Mouse (Mus musculus): Measurements from ENCODE around the gene Hoxc11. TPM values are rescaled to one million over a fixed set of nuclear protein-coding genes. Genes with fewer than 3 reads are reported as not detected.

Hoxc11 gene
- polyA plus RNA-seq, 1 experiment from 2014 or later = not detected

GRCm38 (mm10) chr15:102988078-102988477 is 33.9 kb downstream of the Hoxc11 start:
- Histone ChIP-seq H3K9ac (no peak overlapping the region), H3K4me1 (replicated peaks) (no peaks in the 10 kb centered on the region), H3K36me3 (no peaks in the 10 kb centered on the region), H3K9me3 (replicated peaks) (no peaks in the 10 kb centered on the region), H3K4me2 (no peak overlapping the region), H3K27me3 (peaks cover 99% of the 10 kb centered on the region), H3K4me3 (replicated peaks) (no peak overlapping the region), H3K27ac (no peak overlapping the region)
- ATAC-seq (ENCODE audit: low read depth) = no peak
- WGBS (ENCODE audit: insufficient replicate concordance) = 21% methylated on average over 5 of the region's 5 CpGs
- DNase-seq = no peak

- WGBS (ENCODE audit: insufficient replicate concordance) = 3% methylated on average over 69 of the region's 69 CpGs
- DNase-seq = no peak
- ATAC-seq (ENCODE audit: low read depth) = no peak
- H3K27me3 ChIP-seq = peaks cover 98% of the 10 kb centered on the region
- H3K36me3 ChIP-seq = no peaks in the 10 kb centered on the region
- H3K4me3 ChIP-seq (replicated peaks) = no peak within 1 kb of the TSS
- no peaks in the 10 kb centered on the region for H3K4me1 ChIP-seq (replicated peaks)
- no peak within 1 kb of the TSS for H3K9ac ChIP-seq
- no peak within 1 kb of the TSS for H3K4me2 ChIP-seq
- H3K27ac ChIP-seq = no peak within 1 kb of the TSS
- H3K9me3 ChIP-seq (replicated peaks) = no peaks in the 10 kb centered on the region
Measured at GRCm38 (mm10) chr15:102990461-102991397, 36.5 kb downstream of the Hoxc11 start, which contains the start of gene Hoxc8. Hoxc8 (plus strand) TSS chr15:102990607.

GRCm38 (mm10) chr15:102991782-102992181 is 37.6 kb downstream of the Hoxc11 start:
- Histone ChIP-seq H3K4me1 (replicated peaks) (no peaks in the 10 kb centered on the region), H3K27ac (no peak overlapping the region), H3K4me3 (replicated peaks) (no peak overlapping the region), H3K4me2 (no peak overlapping the region), H3K9me3 (replicated peaks) (no peaks in the 10 kb centered on the region), H3K9ac (no peak overlapping the region), H3K27me3 (peaks cover 98% of the 10 kb centered on the region), H3K36me3 (no peaks in the 10 kb centered on the region)
- 2% methylated on average over 7 of the region's 7 CpGs for WGBS (ENCODE audit: insufficient replicate concordance)
- DNase-seq = no peak
- ATAC-seq (ENCODE audit: low read depth) = no peak

- ATAC-seq (ENCODE audit: low read depth) (no peak), DNase-seq (no peak)
- no peak overlapping the region for H3K9ac ChIP-seq
- WGBS (ENCODE audit: insufficient replicate concordance) = 2% methylated on average over 11 of the region's 11 CpGs
- peaks cover 98% of the 10 kb centered on the region for H3K27me3 ChIP-seq
- H3K4me2 ChIP-seq = no peak overlapping the region
- H3K27ac ChIP-seq = no peak overlapping the region
- no peak overlapping the region for H3K4me3 ChIP-seq (replicated peaks)
- H3K9me3 ChIP-seq (replicated peaks) = no peaks in the 10 kb centered on the region
- H3K36me3 ChIP-seq = no peaks in the 10 kb centered on the region
- H3K4me1 ChIP-seq (replicated peaks) = no peaks in the 10 kb centered on the region
Measured at GRCm38 (mm10) chr15:102992206-102992605, 38.0 kb downstream of the Hoxc11 start.

GRCm38 (mm10) chr15:102992863-102993262 is 38.6 kb downstream of the Hoxc11 start:
- H3K27me3 ChIP-seq = peaks cover 98% of the 10 kb centered on the region
- no peaks in the 10 kb centered on the region for H3K9me3 ChIP-seq (replicated peaks)
- H3K9ac ChIP-seq = no peak overlapping the region
- no peak for DNase-seq
- H3K36me3 ChIP-seq = no peaks in the 10 kb centered on the region
- H3K27ac ChIP-seq = no peak overlapping the region
- no peak for ATAC-seq (ENCODE audit: low read depth)
- H3K4me2 ChIP-seq = no peak overlapping the region
- no peaks in the 10 kb centered on the region for H3K4me1 ChIP-seq (replicated peaks)
- 0% methylated on average over 3 of the region's 3 CpGs for WGBS (ENCODE audit: insufficient replicate concordance)
- H3K4me3 ChIP-seq (replicated peaks) = no peak overlapping the region

GRCm38 (mm10) chr15:102996548-102996947 is 42.3 kb downstream of the Hoxc11 start:
- H3K4me1 ChIP-seq (replicated peaks) = peaks cover 9% of the 10 kb centered on the region
- WGBS (ENCODE audit: insufficient replicate concordance) = 4% methylated on average over 9 of the region's 9 CpGs

GRCm38 (mm10) chr15:102997431-102997830 is 43.2 kb downstream of the Hoxc11 start:
- Histone ChIP-seq H3K9me3 (replicated peaks) (no peaks in the 10 kb centered on the region), H3K9ac (no peak overlapping the region), H3K4me3 (replicated peaks) (no peak overlapping the region), H3K27ac (no peak overlapping the region), H3K36me3 (no peaks in the 10 kb centered on the region), H3K4me1 (replicated peaks) (peaks cover 9% of the 10 kb centered on the region), H3K4me2 (no peak overlapping the region), H3K27me3 (peaks cover 99% of the 10 kb centered on the region)
- 1% methylated on average over 3 of the region's 3 CpGs for WGBS (ENCODE audit: insufficient replicate concordance)
- ATAC-seq (ENCODE audit: low read depth) = no peak
- DNase-seq = no peak

More at GRCm38 (mm10) chr15:102996548-102996947, 42.3 kb downstream of the Hoxc11 start:
- ATAC-seq (ENCODE audit: low read depth) (no peak), DNase-seq (no peak)
- no peak overlapping the region for H3K4me2 ChIP-seq
- no peaks in the 10 kb centered on the region for H3K36me3 ChIP-seq
- H3K9ac ChIP-seq = no peak overlapping the region
- H3K27me3 ChIP-seq = peaks cover 99% of the 10 kb centered on the region
- no peak overlapping the region for H3K4me3 ChIP-seq (replicated peaks)
- no peaks in the 10 kb centered on the region for H3K9me3 ChIP-seq (replicated peaks)
- H3K27ac ChIP-seq = no peak overlapping the region

GRCm38 (mm10) chr15:102997939-102998355 is 43.7 kb downstream of the Hoxc11 start, which contains the start of gene Hoxc6:
Hoxc6 (plus strand) TSS chr15:102998257.
- peak within 1 kb of the TSS; percentile 46 for H3K4me3 ChIP-seq (replicated peaks)
- 2% methylated on average over 19 of the region's 19 CpGs for WGBS (ENCODE audit: insufficient replicate concordance)
- no peak within 1 kb of the TSS for H3K9ac ChIP-seq
- H3K36me3 ChIP-seq = no peaks in the 10 kb centered on the region
- DNase-seq (no peak), ATAC-seq (ENCODE audit: low read depth) (no peak)
- peak within 1 kb of the TSS; percentile 63 for H3K4me2 ChIP-seq
- H3K4me1 ChIP-seq (replicated peaks) = peaks cover 9% of the 10 kb centered on the region
- H3K27ac ChIP-seq = no peak within 1 kb of the TSS
- peaks cover 99% of the 10 kb centered on the region for H3K27me3 ChIP-seq
- H3K9me3 ChIP-seq (replicated peaks) = no peaks in the 10 kb centered on the region

GRCm38 (mm10) chr15:102998608-102999182 is 44.5 kb downstream of the Hoxc11 start:
- peaks cover 100% of the 10 kb centered on the region for H3K27me3 ChIP-seq
- peak overlapping the region; percentile 63 for H3K4me2 ChIP-seq
- no peak overlapping the region for H3K9ac ChIP-seq
- ATAC-seq (ENCODE audit: low read depth) (no peak), DNase-seq (no peak)
- H3K36me3 ChIP-seq = no peaks in the 10 kb centered on the region
- H3K9me3 ChIP-seq (replicated peaks) = no peaks in the 10 kb centered on the region
- 1% methylated on average over 19 of the region's 19 CpGs for WGBS (ENCODE audit: insufficient replicate concordance)
- peak overlapping the region; percentile 46 for H3K4me3 ChIP-seq (replicated peaks)
- no peak overlapping the region for H3K27ac ChIP-seq
- H3K4me1 ChIP-seq (replicated peaks) = peaks cover 9% of the 10 kb centered on the region

- Histone ChIP-seq H3K27ac (no peak overlapping the region), H3K27me3 (peaks cover 100% of the 10 kb centered on the region), H3K4me2 (peak overlapping the region; percentile 63), H3K4me3 (replicated peaks) (peak overlapping the region; percentile 46), H3K9me3 (replicated peaks) (no peaks in the 10 kb centered on the region), H3K4me1 (replicated peaks) (peaks cover 9% of the 10 kb centered on the region), H3K9ac (no peak overlapping the region; the same call in 1 of the 2 replicates), H3K36me3 (no peaks in the 10 kb centered on the region)
- ATAC-seq (ENCODE audit: low read depth) (peak; percentile 65), DNase-seq (peak; percentile 9)
- WGBS (ENCODE audit: insufficient replicate concordance) = 2% methylated on average over 33 of the region's 33 CpGs
Measured at GRCm38 (mm10) chr15:102999183-102999831, 45.1 kb downstream of the Hoxc11 start.

GRCm38 (mm10) chr15:102999955-103000354 is 45.7 kb downstream of the Hoxc11 start:
- Histone ChIP-seq H3K27ac (no peak overlapping the region), H3K36me3 (no peaks in the 10 kb centered on the region), H3K4me1 (replicated peaks) (peaks cover 9% of the 10 kb centered on the region), H3K4me3 (replicated peaks) (no peak overlapping the region), H3K27me3 (peaks cover 100% of the 10 kb centered on the region), H3K4me2 (peak overlapping the region; percentile 63), H3K9ac (no peak overlapping the region), H3K9me3 (replicated peaks) (no peaks in the 10 kb centered on the region)
- ATAC-seq (ENCODE audit: low read depth) (no peak), DNase-seq (no peak)
- WGBS (ENCODE audit: insufficient replicate concordance) = 7% methylated on average over 11 of the region's 11 CpGs
